Mouse (Mus musculus): Measurements from ENCODE around the gene Gm6268. TPM values are rescaled to one million over a fixed set of nuclear protein-coding genes. Genes with fewer than 3 reads are reported as not detected.

Gene Gm6268
- total RNA-seq (2021): not detected
- long read RNA-seq, experiment 1: 0 reads
- long read RNA-seq, experiment 2: 0 reads

DNA sequence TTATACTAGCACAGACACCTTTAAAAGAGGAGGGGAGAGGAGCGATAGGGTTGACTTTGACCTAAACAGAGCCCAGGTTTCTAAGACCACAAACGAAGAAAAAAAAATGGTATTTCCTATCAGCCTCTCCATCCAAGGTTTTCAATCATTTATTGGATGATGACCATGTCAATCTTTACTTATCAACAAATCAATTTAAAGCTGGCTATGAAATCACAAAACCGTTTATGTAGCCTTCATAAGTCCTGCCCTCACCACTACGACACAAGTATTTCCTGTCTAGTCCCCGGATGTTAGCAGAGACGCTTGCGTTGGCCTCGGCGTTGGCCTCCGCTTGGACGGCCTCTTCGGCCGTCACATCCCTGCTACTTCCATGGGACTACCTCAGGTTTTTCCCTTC, at the start of gene Gm6268:
Gene Gm6268 (plus strand): TSS at position 301 of the 400 bp plus-strand sequence.
- no peak for DNase-seq

DNA sequence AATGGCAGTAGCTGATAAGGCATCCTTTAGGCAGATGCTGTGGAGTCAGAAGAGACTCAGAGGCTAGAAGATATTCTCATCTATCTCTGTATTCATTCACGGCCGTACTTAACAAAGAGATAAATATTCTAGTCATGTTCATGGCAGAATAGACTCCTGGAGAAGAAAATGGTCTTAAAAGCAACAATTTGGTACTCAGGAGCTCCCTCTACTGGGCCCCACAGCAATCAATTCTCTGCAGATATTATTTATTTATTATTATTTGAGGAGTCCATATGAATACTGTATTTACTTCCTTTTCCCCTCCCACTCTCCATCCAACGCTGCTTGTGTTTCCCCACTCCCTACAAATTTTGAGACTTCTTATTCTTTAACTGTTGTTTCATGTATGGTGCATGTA, 48.6 kb upstream of the Gm6268 start:
- peak in 1 of 2 experiments; percentile 34 for DNase-seq

DNA sequence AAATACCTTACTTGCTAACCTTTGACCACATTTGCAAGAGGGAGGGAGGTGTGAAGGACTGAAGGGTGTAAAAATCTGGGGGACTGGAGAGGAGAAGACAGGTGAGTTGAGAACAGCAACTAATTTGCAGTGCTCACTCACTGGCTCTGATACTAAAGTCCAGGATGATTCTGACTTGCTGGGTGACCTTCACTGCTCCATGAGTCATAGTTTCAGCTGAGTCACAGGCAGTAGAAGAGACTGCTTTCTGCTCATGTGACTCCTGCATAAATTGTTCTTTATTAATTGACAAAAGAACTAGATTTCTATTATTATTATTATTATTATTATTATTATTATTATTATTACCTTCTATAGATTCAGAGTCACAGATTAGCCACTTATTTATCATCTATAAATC, 15.7 kb upstream of the Gm6268 start:
- DNase-seq: peak; percentile 39 to 59

DNA sequence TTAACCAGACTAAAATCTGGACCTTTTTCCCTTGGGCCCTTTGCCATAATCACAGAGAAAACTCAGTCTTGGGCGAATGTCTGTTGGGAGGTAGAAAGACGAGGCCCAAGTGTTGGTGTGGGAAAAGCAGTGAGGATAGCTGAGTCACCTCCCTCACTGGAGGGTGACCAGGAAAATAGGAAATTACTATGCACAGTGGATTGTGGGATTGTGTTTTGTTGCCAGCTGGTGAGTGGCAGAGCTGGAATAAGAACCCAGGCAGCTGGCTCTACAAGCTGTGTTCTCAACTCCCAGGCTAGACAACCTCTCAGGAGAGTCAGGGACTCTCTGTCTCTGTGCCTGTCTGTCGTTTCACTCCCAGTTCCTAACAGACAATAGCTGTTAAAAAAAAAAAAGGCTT, 11.1 kb upstream of the Gm6268 start:
- no peak for DNase-seq

DNA sequence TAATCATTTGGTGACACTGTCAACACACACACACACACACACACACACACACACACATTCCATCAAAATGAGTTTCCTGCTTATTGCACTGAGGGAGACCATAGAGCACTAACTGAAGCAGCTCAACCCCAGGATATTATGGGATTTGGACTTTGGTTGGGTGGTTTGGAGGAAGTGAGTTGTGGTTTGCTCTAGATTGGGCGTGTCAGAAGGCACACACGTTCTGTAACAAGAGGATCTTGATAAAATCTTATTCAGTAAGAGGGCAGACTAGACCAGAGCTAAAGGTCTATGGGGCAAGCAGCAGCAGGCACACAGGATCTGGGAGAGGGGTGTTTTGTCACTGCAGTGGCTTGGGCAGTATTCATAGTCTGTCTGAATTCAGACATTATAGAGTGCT, 10.6 kb upstream of the Gm6268 start:
- DNase-seq: no peak

DNA sequence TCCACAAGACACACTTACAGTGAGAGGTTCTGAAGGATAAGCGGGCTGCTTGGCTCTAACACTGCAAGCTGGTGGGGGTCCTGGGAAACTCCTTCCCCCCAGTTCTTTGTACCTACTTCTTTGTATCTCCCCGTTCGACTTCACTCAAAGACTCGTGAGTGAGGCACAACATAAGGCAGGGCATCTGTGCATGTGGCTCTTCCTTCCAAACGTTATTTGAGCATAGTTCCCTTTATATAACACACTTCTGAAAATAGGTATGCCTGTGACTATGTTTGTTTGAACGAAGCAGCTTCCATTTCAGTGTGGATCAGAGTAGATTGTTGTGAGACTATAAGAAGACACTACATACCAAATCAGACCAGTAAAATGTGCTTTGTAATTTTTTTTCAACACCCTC, 8.4 kb upstream of the Gm6268 start:
- no peak for DNase-seq

DNA sequence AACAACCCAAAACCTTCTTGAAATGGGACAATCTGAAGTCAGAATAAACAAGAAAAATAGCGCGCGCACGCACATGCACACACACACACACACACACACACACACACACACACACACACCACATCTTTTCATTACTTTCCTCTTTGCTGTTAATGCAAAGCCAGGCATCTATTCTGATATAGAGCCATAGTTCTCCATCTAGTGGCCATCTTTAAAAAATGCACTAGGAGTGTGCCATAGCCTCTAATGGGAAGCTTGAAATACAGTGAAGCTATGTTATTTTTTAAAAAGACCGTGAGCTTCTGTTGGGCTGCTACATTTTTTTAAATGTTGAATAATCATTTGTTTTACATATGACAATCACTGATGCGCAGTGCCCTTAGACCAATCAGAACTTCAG, 7.8 kb upstream of the Gm6268 start:
- DNase-seq: no peak

DNA sequence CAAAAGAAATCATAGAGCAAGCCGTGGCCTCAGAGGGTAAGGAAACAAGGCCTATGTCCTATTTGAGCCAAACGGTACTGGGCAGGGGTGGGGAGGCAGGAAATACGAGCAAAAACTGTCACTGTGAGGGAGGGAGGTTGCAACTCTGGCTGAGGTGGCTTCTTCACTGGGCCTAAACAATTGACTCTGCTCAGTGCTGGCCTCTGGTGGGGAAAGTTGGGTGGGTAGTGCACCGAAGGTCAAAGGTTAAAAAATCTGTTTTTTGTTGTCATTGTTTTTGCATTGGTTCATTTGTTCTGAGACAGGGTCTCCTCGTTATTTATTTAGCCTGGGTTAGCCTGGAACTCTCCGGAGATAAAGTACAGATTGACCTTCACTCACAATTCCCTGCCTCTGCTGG, 1.2 kb downstream of the Gm6268 start:
- DNase-seq: peak; percentile 5 to 25

DNA sequence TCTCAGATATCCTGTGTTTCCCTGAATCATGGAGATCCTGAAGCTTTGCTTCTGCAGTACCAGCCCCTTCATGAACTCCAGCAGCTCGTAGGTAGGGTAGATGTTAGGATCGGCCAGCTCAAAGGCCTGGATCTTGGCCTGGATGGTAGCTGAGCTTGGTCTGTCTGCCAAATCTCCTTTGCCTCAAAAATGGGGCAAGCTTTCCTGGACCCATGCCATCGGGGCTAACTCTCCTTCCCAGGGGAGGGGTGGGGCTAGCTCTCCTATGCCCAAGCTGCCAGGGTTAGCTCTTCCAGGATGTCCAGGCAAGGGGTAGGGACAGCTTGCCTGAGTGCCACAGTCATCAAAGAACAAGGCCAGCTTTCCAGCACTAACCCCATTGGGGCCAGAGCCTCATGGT, 18.1 kb downstream of the Gm6268 start:
- peak; percentile 7 to 42 for DNase-seq

DNA sequence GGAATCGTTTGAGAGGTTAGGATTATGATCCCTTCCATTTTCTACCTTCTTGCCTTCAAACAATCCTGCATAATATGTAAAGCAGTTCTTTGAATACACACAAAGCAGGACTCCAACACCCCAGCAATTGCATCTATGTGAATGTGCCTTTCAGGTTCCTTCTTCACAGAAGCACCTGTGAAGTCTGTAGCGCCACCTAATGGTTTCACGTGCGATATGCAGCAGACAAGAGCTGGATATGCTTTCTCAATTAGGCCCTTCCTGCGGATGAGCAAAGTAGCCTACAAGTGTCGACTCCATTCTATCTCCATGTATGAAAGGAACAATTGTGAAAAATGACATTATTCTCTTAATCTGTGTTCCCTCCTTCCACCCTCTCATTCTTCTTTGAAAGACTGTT, 33.9 kb downstream of the Gm6268 start:
- peak in 1 of 2 experiments; percentile 5 for DNase-seq

DNA sequence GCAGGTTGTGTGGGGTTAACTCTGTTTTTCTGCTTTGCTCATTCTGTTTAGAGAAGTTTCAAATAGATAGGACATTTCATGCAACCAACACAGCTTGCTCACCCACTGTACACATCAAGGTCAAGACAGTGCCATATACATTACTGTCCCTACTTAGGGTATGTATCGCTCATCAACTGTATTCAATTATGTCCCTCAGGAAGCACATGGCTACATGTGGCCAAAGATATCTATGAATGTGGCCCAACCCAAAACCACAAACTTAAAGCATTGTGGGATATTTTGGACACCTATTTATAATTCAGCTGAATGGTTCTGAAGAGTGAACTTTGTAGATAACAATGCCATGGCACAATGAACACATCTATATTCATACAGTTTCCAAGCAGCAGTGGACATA, 36.9 kb downstream of the Gm6268 start:
- DNase-seq: no peak

Small RNA genes within 50 kb of the gene (microRNA-seq; reads per million reads assigned to microRNA genes)
- not detected for gene Gm44485

Other genes with a start within 250 kb of the Gm6268 start
- 1 to 10 TPM; 2.4 to 3.4 TPM for gene Zcchc12, start 205.4 kb upstream of the Gm6268 start, total RNA-seq (2021)
- gene Lonrf3, start 72.9 kb upstream of the Gm6268 start, total RNA-seq (2021): 1 to 10 TPM; 4.4 to 8.0 TPM
- gene Gm14569, start 90.5 kb downstream of the Gm6268 start, total RNA-seq (2021): under 1 TPM in 1 of 2 experiments, not detected in 1; 0.20 TPM
- gene Pgrmc1, start 196.9 kb downstream of the Gm6268 start, total RNA-seq (2021): 100 to 1,000 TPM; 444 to 539 TPM
- 1 to 10 TPM; 5.1 to 8.2 TPM for gene Akap17b, start 244.1 kb downstream of the Gm6268 start, total RNA-seq (2021)

All from adrenal gland, postnatal 36 days (tissue).